Mouse (Mus musculus) kidney, postnatal 25 days (tissue): ENCODE data around the gene Mrvi1.
A peak's percentile ranks its signal among the peaks of the same experiment; 100 is the strongest.
"Not testable (repeated sequence)": the region's sequence is repeated elsewhere in the genome, so short reads cannot be mapped to it uniquely, and the experiment has no call there.

Experiments used
- DNase-seq, 2 experiments: peaks; one replicate each; pipeline ENCODE4 v3.0.0; 2021; ENCODE audit warnings: mixed read lengths in 2 of 2

Gene Mrvi1

GRCm38 (mm10) chr7:110935815-110936762, 46.2 kb downstream of the Mrvi1 start:
- no peak for DNase-seq

DNA sequence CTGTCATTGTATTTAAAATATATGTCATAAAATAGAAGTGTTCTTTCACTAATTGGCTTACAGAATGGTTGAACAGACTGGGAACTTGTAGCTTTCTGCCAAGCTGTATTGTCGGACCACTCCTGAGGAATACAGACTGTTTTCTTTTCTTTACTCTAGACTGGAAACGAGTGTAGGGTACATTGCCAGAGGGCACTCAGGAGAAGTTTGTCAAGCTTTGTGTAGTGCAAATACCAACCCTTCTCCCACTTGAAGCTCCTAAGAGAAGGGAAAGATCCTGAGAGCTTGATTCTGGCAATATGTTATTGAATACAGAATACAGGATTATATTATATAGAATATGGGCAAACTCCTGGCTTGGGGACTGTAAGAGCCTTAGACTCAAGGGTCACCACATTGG, 48.3 kb downstream of the Mrvi1 start:
- no peak for DNase-seq

GRCm38 (mm10) chr7:110933329-110933728, 48.9 kb downstream of the Mrvi1 start:
- no peak for DNase-seq

GRCm38 (mm10) chr7:110930118-110930854, 52.0 kb downstream of the Mrvi1 start:
- DNase-seq = peak; percentile 57 to 64

- no peak for DNase-seq
Measured at GRCm38 (mm10) chr7:110926562-110926961, 55.7 kb downstream of the Mrvi1 start.

DNA sequence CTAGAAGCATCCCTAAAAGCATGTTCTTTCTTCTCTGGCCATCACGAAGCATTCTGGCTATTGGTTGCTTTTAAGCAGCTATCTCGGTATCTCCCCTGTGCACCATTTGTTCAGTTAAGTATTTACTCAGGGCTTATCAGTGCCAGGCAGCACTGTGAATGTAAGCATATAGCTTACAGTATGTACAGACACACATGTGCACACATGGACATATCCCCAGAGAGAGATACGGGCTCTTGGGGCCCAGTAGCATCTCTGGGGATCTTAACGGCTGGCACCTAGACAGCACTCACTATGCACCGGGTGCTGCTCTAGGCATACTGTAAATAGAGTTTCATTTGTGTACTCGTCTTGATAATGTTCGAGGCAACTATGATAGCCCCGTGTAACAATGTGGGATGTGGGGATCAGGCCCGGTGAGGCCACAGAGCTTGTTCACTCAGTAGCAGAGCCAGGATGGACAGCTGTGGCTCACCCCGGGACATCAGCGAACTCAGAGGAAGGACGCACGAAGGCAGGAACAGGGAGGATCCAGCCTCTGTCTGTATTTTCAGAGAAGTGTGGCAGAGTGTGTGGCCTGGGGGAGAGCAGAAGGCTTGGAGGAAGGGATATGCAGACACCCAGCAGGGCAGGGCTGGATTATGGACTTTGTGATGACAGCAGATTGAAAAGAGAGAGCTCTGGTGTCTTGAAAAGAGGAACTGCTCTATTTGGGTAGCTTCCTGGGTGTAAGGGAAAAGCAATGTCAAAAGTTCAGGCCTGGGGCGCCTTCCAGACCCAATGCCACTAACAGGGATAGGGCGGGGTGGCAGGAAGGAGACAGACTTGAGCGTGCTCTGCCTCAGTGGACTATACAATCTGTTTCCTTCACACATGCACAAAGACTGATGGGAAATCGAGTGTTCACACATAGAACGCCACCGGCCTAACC, 61.7 kb downstream of the Mrvi1 start:
- no peak for DNase-seq

GRCm38 (mm10) chr7:110919721-110920120, 62.5 kb downstream of the Mrvi1 start:
- DNase-seq = no peak

- DNase-seq = no peak
Measured at GRCm38 (mm10) chr7:110915913-110916312, 66.3 kb downstream of the Mrvi1 start.

DNA sequence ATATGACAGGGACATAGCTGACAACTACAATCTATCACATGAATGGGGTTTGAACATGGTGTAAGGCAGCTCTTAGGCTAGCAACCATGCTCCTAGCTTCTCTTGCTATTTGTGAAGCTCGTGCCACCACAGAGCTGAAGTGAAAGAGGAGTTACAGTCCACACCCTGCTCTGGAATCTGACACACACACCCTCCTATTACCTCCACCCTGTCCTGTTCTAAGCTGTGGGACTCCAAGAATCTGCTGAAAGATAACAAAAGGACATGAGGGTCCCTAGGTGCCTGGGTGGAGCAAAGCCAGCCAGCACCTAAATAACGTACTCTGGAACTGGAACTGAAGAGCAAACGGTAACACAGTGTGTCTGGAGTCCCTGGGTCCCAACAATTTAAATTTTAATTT, 67.7 kb downstream of the Mrvi1 start:
- no peak for DNase-seq

GRCm38 (mm10) chr7:110913754-110914153, 68.5 kb downstream of the Mrvi1 start:
- no peak for DNase-seq

DNA sequence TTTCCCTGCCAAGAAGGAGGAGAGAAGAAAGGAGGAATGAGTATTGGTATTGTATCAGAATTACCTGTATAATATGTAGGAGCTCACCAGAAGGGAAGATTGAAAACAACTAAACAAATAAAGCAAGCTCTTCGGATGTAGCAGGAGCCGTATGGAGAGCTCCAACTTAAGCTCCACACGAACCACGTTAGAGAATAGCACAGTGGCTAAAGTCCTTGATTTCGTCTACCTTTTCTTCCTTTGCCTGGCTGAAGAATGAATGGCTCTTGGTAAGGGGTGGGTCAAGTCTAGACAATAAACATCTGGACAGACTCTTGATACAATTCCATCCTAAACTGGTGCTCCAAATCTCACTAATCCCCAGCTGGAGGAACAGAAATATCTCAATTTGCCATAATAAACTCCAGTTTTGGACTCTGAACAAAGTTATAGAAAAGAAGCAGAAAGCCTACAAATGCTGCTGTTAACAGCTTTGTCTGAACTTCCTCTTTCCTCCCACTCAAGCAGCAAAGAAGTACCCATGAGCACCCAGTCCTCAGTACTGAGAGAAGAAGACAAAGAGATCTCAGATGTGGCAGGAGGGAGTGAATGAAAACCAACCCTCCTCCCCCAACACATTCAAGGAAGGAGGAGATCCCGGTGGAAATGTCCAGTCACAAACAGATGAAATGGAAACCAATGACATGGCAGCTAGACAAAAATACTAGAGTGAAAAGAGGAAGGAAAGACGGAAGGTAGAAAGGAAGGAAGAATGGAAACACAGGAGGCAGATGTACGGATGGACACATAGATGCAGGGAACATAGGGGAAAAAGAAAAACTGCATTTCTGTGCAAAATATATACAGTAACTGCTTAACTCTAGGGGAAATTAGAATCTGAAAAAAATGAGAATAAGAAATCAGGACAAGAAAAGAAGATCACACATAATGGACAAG, 73.8 kb downstream of the Mrvi1 start:
- no peak for DNase-seq

DNA sequence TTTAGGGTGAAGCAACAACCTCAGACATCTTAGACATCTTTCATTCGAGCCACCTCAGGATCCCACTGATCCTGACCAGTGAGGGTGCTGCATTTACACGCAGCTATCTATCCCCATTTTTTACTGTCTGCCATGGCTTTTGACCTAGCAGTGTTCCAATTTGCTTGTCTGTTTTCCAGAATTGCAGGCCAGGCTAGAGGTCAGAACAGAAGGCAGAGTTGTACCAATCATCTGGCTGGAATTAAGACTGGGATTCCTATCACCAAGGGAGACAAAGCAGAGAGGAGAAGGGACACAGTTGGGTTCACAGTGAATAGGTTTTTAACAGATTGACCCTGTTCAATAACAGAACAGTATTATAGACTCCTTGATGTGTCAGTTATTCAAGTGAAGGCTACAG, 75.7 kb downstream of the Mrvi1 start:
- no peak for DNase-seq

- no peak for DNase-seq
Measured at GRCm38 (mm10) chr7:110903226-110903625, 79.0 kb downstream of the Mrvi1 start.

- DNase-seq = no peak
Measured at GRCm38 (mm10) chr7:110897202-110897601, 85.1 kb downstream of the Mrvi1 start.

DNA sequence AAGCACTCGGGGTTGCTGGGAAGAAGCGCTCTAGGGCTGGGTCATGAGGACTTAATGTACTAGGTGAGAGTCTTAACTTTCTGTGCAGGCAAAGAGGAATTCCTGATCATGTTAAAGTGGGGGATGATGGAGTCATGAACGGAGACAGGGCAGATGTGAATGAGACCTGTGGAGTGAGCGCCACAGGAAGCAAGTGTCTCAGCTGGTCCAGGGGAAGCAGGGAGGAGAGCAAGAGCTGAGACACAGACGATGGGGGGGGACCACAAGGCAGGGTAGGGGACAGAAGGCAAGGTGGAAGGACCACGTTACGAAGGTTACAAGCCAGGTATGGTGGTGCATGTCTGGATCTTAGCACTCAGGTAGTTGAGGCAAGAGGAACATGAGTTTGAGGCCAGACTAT, 85.8 kb downstream of the Mrvi1 start:
- DNase-seq = no peak

- not testable (repeated sequence) for DNase-seq
Measured at GRCm38 (mm10) chr7:110895772-110896171, 86.5 kb downstream of the Mrvi1 start.

- no peak for DNase-seq
Measured at GRCm38 (mm10) chr7:110894673-110895072, 87.6 kb downstream of the Mrvi1 start.

DNA sequence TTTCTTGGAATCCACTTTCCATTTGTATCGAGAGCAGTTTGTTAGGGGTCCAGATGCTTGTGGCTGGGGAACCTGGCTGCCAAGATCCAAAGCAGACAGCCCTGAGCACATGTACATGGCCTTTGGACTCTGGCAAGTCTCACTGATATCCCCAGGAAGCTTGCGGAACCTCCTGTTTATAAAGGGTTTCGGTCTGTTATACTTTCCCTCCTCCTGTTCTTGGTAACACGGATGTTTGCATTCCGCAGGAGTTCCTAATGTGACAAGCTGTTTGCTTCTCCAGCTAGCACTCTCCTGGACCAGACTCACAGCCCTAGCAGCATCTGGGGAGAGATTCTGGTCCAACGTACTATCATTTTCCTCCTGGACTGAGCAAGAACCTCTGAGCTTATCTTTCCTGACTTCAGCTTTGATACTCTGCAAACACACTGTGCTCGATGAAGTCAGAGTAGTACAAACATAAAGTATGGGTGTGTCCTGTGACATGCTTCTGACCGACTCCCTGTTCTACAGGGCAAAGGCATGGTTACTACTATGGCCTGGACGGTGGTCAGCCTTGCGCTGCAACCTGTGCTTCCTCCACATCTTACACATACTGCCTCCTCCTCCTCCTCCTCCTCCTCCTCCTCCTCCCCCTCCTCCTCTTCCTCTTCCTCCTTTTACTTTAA, 88.2 kb downstream of the Mrvi1 start:
- peak; percentile 51 to 67 for DNase-seq

GRCm38 (mm10) chr7:110891501-110891986, 90.7 kb downstream of the Mrvi1 start:
- DNase-seq = peak; percentile 82 to 91

- DNase-seq = peak; percentile 33 to 60
Measured at GRCm38 (mm10) chr7:110881746-110882333, 100.4 kb downstream of the Mrvi1 start.
